Mouse (Mus musculus) lung, postnatal 25 days (tissue): ENCODE data around the gene Cdkl3.
"Not testable (repeated sequence)": the region's sequence is repeated elsewhere in the genome, so short reads cannot be mapped to it uniquely, and the experiment has no call there.

Experiments
- DNase-seq: peaks from one replicate; pipeline ENCODE4 v3.0.0; 2022; ENCODE audit warnings: low spot score

Gene Cdkl3

GRCm38 (mm10) chr11:52077939-52078338, 73.9 kb downstream of the Cdkl3 start:
- DNase-seq: peak; percentile 65

GRCm38 (mm10) chr11:52079978-52080377, 76.0 kb downstream of the Cdkl3 start:
- peak; percentile 74 for DNase-seq

- no peak for DNase-seq
These were observed 76.6 kb downstream of the Cdkl3 start for GRCm38 (mm10) chr11:52080656-52081055.

- DNase-seq: no peak
These were observed 81.8 kb downstream of the Cdkl3 start for GRCm38 (mm10) chr11:52085857-52086203.

GRCm38 (mm10) chr11:52086204-52086864, 82.3 kb downstream of the Cdkl3 start:
- no peak for DNase-seq

- no peak for DNase-seq
These were observed 85.3 kb downstream of the Cdkl3 start for GRCm38 (mm10) chr11:52089291-52089690.

- no peak for DNase-seq
These were observed 87.2 kb downstream of the Cdkl3 start for GRCm38 (mm10) chr11:52091261-52091660.

GRCm38 (mm10) chr11:52094568-52094967, 90.5 kb downstream of the Cdkl3 start:
- DNase-seq: peak; percentile 25

- DNase-seq: no peak
These were observed 93.0 kb downstream of the Cdkl3 start for GRCm38 (mm10) chr11:52097016-52097415.

- no peak for DNase-seq
These were observed 93.6 kb downstream of the Cdkl3 start for GRCm38 (mm10) chr11:52097596-52097995.

GRCm38 (mm10) chr11:52098398-52098946, 94.5 kb downstream of the Cdkl3 start, which contains the start of gene Ppp2ca:
Ppp2ca (plus strand) TSS chr11:52098681.
- DNase-seq: peak; percentile 99

- peak; percentile 49 for DNase-seq
These were observed 95.2 kb downstream of the Cdkl3 start for GRCm38 (mm10) chr11:52099031-52099761.

- peak; percentile 21 for DNase-seq
These were observed 95.8 kb downstream of the Cdkl3 start for GRCm38 (mm10) chr11:52099771-52100219.

GRCm38 (mm10) chr11:52102977-52103376, 99.0 kb downstream of the Cdkl3 start:
- no peak for DNase-seq

GRCm38 (mm10) chr11:52105503-52105902, 101.5 kb downstream of the Cdkl3 start:
- no peak for DNase-seq

GRCm38 (mm10) chr11:52106037-52106436, 102.0 kb downstream of the Cdkl3 start:
- no peak for DNase-seq

- DNase-seq: no peak
These were observed 102.4 kb downstream of the Cdkl3 start for GRCm38 (mm10) chr11:52106438-52106837.

- no peak for DNase-seq
These were observed 104.8 kb downstream of the Cdkl3 start for GRCm38 (mm10) chr11:52108796-52109195.

GRCm38 (mm10) chr11:52109421-52109820, 105.4 kb downstream of the Cdkl3 start:
- no peak for DNase-seq

GRCm38 (mm10) chr11:52115479-52115878, 111.5 kb downstream of the Cdkl3 start:
- DNase-seq: no peak

GRCm38 (mm10) chr11:52116117-52116516, 112.1 kb downstream of the Cdkl3 start:
- not testable (repeated sequence) for DNase-seq

GRCm38 (mm10) chr11:52117156-52117555, 113.1 kb downstream of the Cdkl3 start:
- no peak for DNase-seq

- not testable (repeated sequence) for DNase-seq
These were observed 116.4 kb downstream of the Cdkl3 start for GRCm38 (mm10) chr11:52120415-52120814.
